In the genomic region with DNA sequence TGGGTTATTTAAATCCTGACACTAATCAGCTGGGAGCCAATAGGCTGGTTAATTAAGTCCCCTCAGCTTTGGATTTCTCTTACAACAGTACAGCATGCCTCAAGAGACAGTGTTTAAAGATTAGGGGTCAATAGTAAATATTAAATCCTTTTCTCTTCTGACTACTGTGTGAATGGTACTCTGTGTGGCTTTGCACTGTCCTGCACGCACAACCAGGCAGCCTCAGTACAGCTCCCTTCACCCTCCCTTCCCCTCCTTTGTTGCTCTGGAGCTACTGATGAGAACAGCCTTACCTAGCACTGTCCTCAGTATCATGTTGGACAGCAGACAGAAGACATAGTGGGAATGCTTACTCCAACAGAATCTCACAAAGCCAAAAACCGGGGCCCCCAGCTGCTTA, we compare ENCODE assay signal across 15 mouse cellular contexts. TPM values are rescaled to one million over a fixed set of nuclear protein-coding genes. Genes with fewer than 3 reads are reported as not detected.
DNase-seq lines count a peak whose midpoint lies in the region; ATAC-seq and TF ChIP-seq lines count a peak whose summit lies in the region.
"Had no signal": no experiment of that assay in that cellular context is flagged by ENCODE, and none has a peak within 500 bp of the region (broad histone marks: within the 10 kb centered on the region; RNA-seq: fewer than 3 reads in every experiment).

No protein-coding gene starts in this region.

- intact Hi-C loops in left cerebral cortex, adult 2 months (cut with DNase I) = no loop called here
- intact Hi-C loops in left cerebral cortex, postnatal 25 days (cut with DNase I) = no loop called here

- no peak overlapping the region for H3K4me2 ChIP-seq in embryonic facial prominence, embryonic 12.5 days (replicated peaks)
- H3K4me2 ChIP-seq in limb, embryonic 15.5 days = no peak overlapping the region
- H3K4me2 ChIP-seq: neural tube, embryonic 12.5 days had no signal

- ATAC-seq in embryonic facial prominence, embryonic 12.5 days (ENCODE audit: insufficient number of reproducible peaks, insufficient read depth, low FRiP score, low TSS enrichment) = no peak; the same call in 1 of the 2 replicates
- no peak for ATAC-seq in limb, embryonic 15.5 days (ENCODE audit: insufficient number of reproducible peaks, low FRiP score, low TSS enrichment, low read depth)
- ATAC-seq: CD4-positive, CD25-positive, alpha-beta regulatory T cell, adult 4 months; liver, postnatal 0 days had no signal

- no peak for DNase-seq in embryonic facial prominence, embryonic 10.5 days (ENCODE audit: low spot score)
- no peak for DNase-seq in left cerebral cortex, adult 2 months (ENCODE audit: extremely low spot score in 1 of 2, low spot score in 2 of 2)
- DNase-seq in left cerebral cortex, postnatal 25 days (ENCODE audit: low spot score in 2 of 2) = no peak
- peak; percentile 9 for DNase-seq in MN1 (ENCODE audit: low spot score)
- DNase-seq in urinary bladder, postnatal 4 days (ENCODE audit: low spot score in 2 of 2) = no peak
- DNase-seq in heart, embryonic 10.5 days (ENCODE audit: low spot score) = no peak
- DNase-seq: kidney, adult 11 months; kidney, postnatal 14 days; liver, postnatal 0 days; thymus, adult 18-20 months had no signal

- no peaks in the 10 kb centered on the region for H3K27me3 ChIP-seq in embryonic facial prominence, embryonic 12.5 days
- H3K27me3 ChIP-seq in embryonic facial prominence, embryonic 10.5 days (replicated peaks; ENCODE audit: low read depth, poor library complexity, severe bottlenecking) = no peaks in the 10 kb centered on the region
- H3K27me3 ChIP-seq in limb, embryonic 15.5 days = no peaks in the 10 kb centered on the region
- no peaks in the 10 kb centered on the region for H3K27me3 ChIP-seq in heart, embryonic 10.5 days (ENCODE audit: insufficient read depth, poor library complexity, severe bottlenecking)
- H3K27me3 ChIP-seq: neural tube, embryonic 12.5 days had no signal

- H3K27ac ChIP-seq in embryonic facial prominence, embryonic 12.5 days = peak overlapping the region; percentile 72; the same call in 1 of the 2 replicates
- H3K27ac ChIP-seq in embryonic facial prominence, embryonic 10.5 days (replicated peaks) = no peak overlapping the region
- 0 out of 2 replicates have a peak overlapping the region, but pooled peaks have one; percentile 32 for H3K27ac ChIP-seq in left cerebral cortex, adult 2 months
- H3K27ac ChIP-seq in limb, embryonic 15.5 days = 0 out of 2 replicates have a peak overlapping the region, but pooled peaks have one; percentile 4
- no peak overlapping the region for H3K27ac ChIP-seq in heart, embryonic 10.5 days
- H3K27ac ChIP-seq: neural tube, embryonic 12.5 days had no signal

- TF ChIP-seq CTCF in left cerebral cortex, adult 2 months (IDR thresholded peaks at IDR 0.05) = no peak

- H3K9ac ChIP-seq in embryonic facial prominence, embryonic 12.5 days = no peak overlapping the region
- H3K9ac ChIP-seq in limb, embryonic 15.5 days = no peak overlapping the region
- H3K9ac ChIP-seq: liver, postnatal 0 days; neural tube, embryonic 12.5 days had no signal

- WGBS in embryonic facial prominence, embryonic 12.5 days = 72% methylated on average over 2 of the region's 2 CpGs
- WGBS in embryonic facial prominence, embryonic 10.5 days = 64% methylated on average over 2 of the region's 2 CpGs
- WGBS in limb, embryonic 15.5 days = 81% methylated on average over 2 of the region's 2 CpGs
- WGBS in heart, embryonic 10.5 days = 75% methylated on average over 2 of the region's 2 CpGs

- peaks cover 16% of the 10 kb centered on the region for H3K4me1 ChIP-seq in embryonic facial prominence, embryonic 12.5 days
- H3K4me1 ChIP-seq in embryonic facial prominence, embryonic 10.5 days = peaks cover 16% of the 10 kb centered on the region
- H3K4me1 ChIP-seq in limb, embryonic 15.5 days = peaks cover 8% of the 10 kb centered on the region; the same call in 1 of the 2 replicates
- H3K4me1 ChIP-seq in heart, embryonic 10.5 days = peaks cover 24% of the 10 kb centered on the region

- H3K4me3 ChIP-seq in embryonic facial prominence, embryonic 12.5 days = no peak overlapping the region
- no peak overlapping the region for H3K4me3 ChIP-seq in embryonic facial prominence, embryonic 10.5 days
- H3K4me3 ChIP-seq in left cerebral cortex, adult 2 months = no peak overlapping the region
- no peak overlapping the region for H3K4me3 ChIP-seq in limb, embryonic 15.5 days
- no peak overlapping the region for H3K4me3 ChIP-seq in heart, embryonic 10.5 days
- H3K4me3 ChIP-seq: neural tube, embryonic 12.5 days had no signal

- H3K9me3 ChIP-seq in embryonic facial prominence, embryonic 12.5 days = 0 out of 2 replicates have a peak, but pooled peaks cover 4% of the 10 kb centered on the region
- no peaks in the 10 kb centered on the region for H3K9me3 ChIP-seq in embryonic facial prominence, embryonic 10.5 days
- no peaks in the 10 kb centered on the region for H3K9me3 ChIP-seq in limb, embryonic 15.5 days
- H3K9me3 ChIP-seq in heart, embryonic 10.5 days = no peaks in the 10 kb centered on the region
- H3K9me3 ChIP-seq: G1E; neural tube, embryonic 12.5 days had no signal

- no peaks in the 10 kb centered on the region for H3K36me3 ChIP-seq in embryonic facial prominence, embryonic 12.5 days
- no peaks in the 10 kb centered on the region for H3K36me3 ChIP-seq in embryonic facial prominence, embryonic 10.5 days (replicated peaks)
- no peaks in the 10 kb centered on the region for H3K36me3 ChIP-seq in limb, embryonic 15.5 days
- H3K36me3 ChIP-seq in heart, embryonic 10.5 days = peaks cover 2% of the 10 kb centered on the region; the same call in 1 of the 2 replicates
- H3K36me3 ChIP-seq: neural tube, embryonic 12.5 days had no signal

RNA-seq across cellular contexts. Expression of a gene that starts 56.9 kb away (rescaled TPM):
- polyA plus RNA-seq in embryonic facial prominence, embryonic 12.5 days (2016; fragmentation: Nextera tagmentation; extraction: Ambion mirVana) = 0.12 TPM in 1 of 2 replicates, not detected in the other
- polyA plus RNA-seq in embryonic facial prominence, embryonic 10.5 days (2016; fragmentation: Nextera tagmentation; extraction: Ambion mirVana) = not detected in 2 replicates
- total RNA-seq in left cerebral cortex, adult 2 months (2021) = under 1 TPM; 0.26 to 0.66 TPM
- under 1 TPM; 0.11 to 0.64 TPM for total RNA-seq in left cerebral cortex, postnatal 25 days (2021)
- polyA plus RNA-seq in limb, embryonic 15.5 days (2015; fragmentation: Nextera tagmentation; extraction: Ambion mirVana) = 0.20 and 0.30 TPM in 2 replicates
- not detected in 2 replicates for polyA plus RNA-seq in heart, embryonic 10.5 days (2016; fragmentation: Nextera tagmentation; extraction: Ambion mirVana)
- polyA plus RNA-seq: G1E had no signal

RNA-seq across cellular contexts. Expression of a gene that starts 58.8 kb away (rescaled TPM):
- polyA plus RNA-seq in embryonic facial prominence, embryonic 12.5 days (2016; fragmentation: Nextera tagmentation; extraction: Ambion mirVana) = 3.3 and 5.2 TPM in 2 replicates
- 1.5 and 1.8 TPM in 2 replicates for polyA plus RNA-seq in embryonic facial prominence, embryonic 10.5 days (2016; fragmentation: Nextera tagmentation; extraction: Ambion mirVana)
- total RNA-seq in left cerebral cortex, adult 2 months (2021) = 1 to 10 TPM; 3.4 to 3.8 TPM
- 1 to 10 TPM; 3.0 to 3.7 TPM for total RNA-seq in left cerebral cortex, postnatal 25 days (2021)
- 12.9 and 13.2 TPM in 2 replicates for polyA plus RNA-seq in limb, embryonic 15.5 days (2015; fragmentation: Nextera tagmentation; extraction: Ambion mirVana)
- polyA plus RNA-seq in heart, embryonic 10.5 days (2016; fragmentation: Nextera tagmentation; extraction: Ambion mirVana) = 7.5 and 12.1 TPM in 2 replicates

Comparison
In these comparisons a context has a peak if more than half of its experiments do, and no peak if none do; other contexts are left out.
1. H3K27ac ChIP-seq: peak in embryonic facial prominence, embryonic 12.5 days (single experiment), left cerebral cortex, adult 2 months (single experiment) and limb, embryonic 15.5 days (single experiment); none in embryonic facial prominence, embryonic 10.5 days (single experiment) and heart, embryonic 10.5 days (single experiment).